Mouse (Mus musculus) heart, embryonic 14.5 days (tissue): ENCODE measurements around the gene Vps72. TPM values are rescaled to one million over a fixed set of nuclear protein-coding genes. Genes with fewer than 3 reads are reported as not detected.

Experiments used
- ATAC-seq: fragments of 200-750 bp; cut with Nextera tagmentation; 2 replicates; pipeline ENCODE4 v1.8.0; 2017; ENCODE audit warnings: low read depth, moderate TSS enrichment; ENCODE audit not compliant: insufficient number of reproducible peaks, insufficient read depth, low FRiP score
- H3K27ac ChIP-seq, 2 experiments: fragments of 200-500 bp in 1 of 2; fragments of 300-500 bp in 1 of 2; sonication (generic) in 1 of 2; replicated peaks in 1 of 2; 2 replicates each; pipeline ENCODE4 v1.5.1; 2012 to 2014; ENCODE audit warnings: low read depth in 2 of 2, low read length in 2 of 2, control low read depth in 1 of 2, mild to moderate bottlenecking in 1 of 2, mixed read lengths in 1 of 2; ENCODE audit not compliant: control insufficient read depth in 1 of 2, insufficient read depth in 1 of 2
- H3K27me3 ChIP-seq: fragments of 300-500 bp; sonication (generic); 2 replicates; pipeline ENCODE4 v1.6.1; 2014; ENCODE audit warnings: mild to moderate bottlenecking, low read length, control low read depth; ENCODE audit not compliant: control insufficient read depth, insufficient read depth
- H3K36me3 ChIP-seq: fragments of 300-500 bp; sonication (generic); 2 replicates; pipeline ENCODE4 v1.6.1; 2014; ENCODE audit warnings: mild to moderate bottlenecking, control low read depth, low read length, mixed read lengths; ENCODE audit not compliant: control insufficient read depth, insufficient read depth
- H3K4me1 ChIP-seq, 2 experiments: fragments of 200-500 bp in 1 of 2; fragments of 300-500 bp in 1 of 2; sonication (generic) in 1 of 2; 2 replicates each; pipeline ENCODE4 v1.6.1; 2012 to 2014; ENCODE audit warnings: low read length in 2 of 2, control low read depth in 1 of 2, mixed read lengths in 1 of 2; ENCODE audit not compliant: control insufficient read depth in 2 of 2, insufficient read depth in 2 of 2
- H3K4me2 ChIP-seq: fragments of 300-500 bp; sonication (generic); 2 replicates; pipeline ENCODE4 v1.6.1; 2014; ENCODE audit warnings: mild to moderate bottlenecking, low read length
- H3K4me3 ChIP-seq, 2 experiments: fragments of 200-500 bp in 1 of 2; fragments of 300-500 bp in 1 of 2; sonication (generic) in 1 of 2; 2 replicates each; pipeline ENCODE4 v1.5.1; 2012 to 2014; ENCODE audit warnings: low read length in 2 of 2, mild to moderate bottlenecking in 2 of 2, control low read depth in 1 of 2, low read depth in 1 of 2, moderate library complexity in 1 of 2; ENCODE audit not compliant: control insufficient read depth in 1 of 2, insufficient read depth in 1 of 2
- H3K9ac ChIP-seq: fragments of 300-500 bp; sonication (generic); 2 replicates; pipeline ENCODE4 v1.6.1; 2014; ENCODE audit warnings: mild to moderate bottlenecking, low read length
- H3K9me3 ChIP-seq: fragments of 300-500 bp; sonication (generic); 2 replicates; pipeline ENCODE4 v1.6.1; 2016; ENCODE audit warnings: low read length, control low read depth; ENCODE audit not compliant: control insufficient read depth
- WGBS: fragments of 180-500 bp; shearing (Covaris S2); extraction: QIAGEN DNeasy Blood & Tissue Kit; methylation state at CpG from one replicate; pipeline ENCODE4 v1.1.7; 2014; 5-methylcytosine and 5-hydroxymethylcytosine counted together
- polyA plus RNA-seq: library from polyadenylated mRNA; unstranded; fragments of >200 nt; fragmentation: Nextera tagmentation; extraction: Ambion mirVana; gene quantifications from 2 replicates; pipeline ENCODE4 v1.2.1, GENCODE M21; 2014

Gene Vps72
- 87.5 and 95.7 TPM in 2 replicates for polyA plus RNA-seq

DNA sequence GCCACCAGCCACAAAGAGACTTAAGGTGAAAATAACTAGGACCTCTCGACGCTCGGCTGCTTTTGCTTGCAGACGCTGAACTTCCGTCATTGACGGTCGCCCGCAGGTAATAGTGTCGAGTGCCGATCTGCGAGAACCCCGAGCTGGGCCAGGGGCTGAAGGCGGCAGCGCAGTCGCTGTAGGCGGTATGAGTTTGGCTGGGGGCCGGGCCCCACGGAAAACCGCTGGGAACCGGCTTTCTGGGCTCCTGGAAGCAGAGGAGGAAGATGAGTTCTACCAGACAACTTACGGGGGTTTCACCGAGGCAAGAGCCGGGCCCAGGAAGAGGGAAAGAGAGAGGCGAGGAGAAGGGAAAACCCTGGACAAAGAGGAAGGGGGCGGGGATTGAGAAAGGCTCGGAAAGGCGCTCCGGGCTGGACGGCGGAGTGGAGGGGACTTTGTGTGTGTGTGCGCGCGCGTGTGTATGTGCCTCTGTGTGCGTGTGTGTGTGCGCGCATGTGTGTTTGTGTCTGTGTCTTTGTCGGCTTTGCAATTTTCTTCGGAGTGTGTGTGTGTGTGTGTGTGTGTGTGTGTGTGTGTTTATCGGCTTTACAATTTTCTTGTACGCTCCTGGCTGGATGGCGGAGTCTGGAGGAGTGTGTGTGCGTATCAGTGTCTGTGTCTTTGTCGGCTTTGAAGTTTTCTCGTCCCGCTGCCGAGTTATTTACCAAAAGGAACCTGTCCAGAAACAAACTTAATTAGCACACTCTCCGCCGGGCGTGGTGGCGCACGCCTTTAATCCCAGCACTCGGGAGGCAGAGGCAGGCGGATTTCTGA, at the start of gene Vps72:
Gene Vps72, plus strand, starts transcription at position 112 of the 816 bp plus-strand sequence.
- Histone ChIP-seq H3K4me3 (peak within 1 kb of the TSS; percentile 81 to 97), H3K27ac (peak within 1 kb of the TSS; percentile 98 to 99), H3K9ac (peak within 1 kb of the TSS; percentile 89), H3K4me1 (peaks cover 2 to 8% of the 10 kb centered on the region in 2 experiments), H3K36me3 (peaks cover 21% of the 10 kb centered on the region), H3K4me2 (peak within 1 kb of the TSS; percentile 57), H3K9me3 (no peaks in the 10 kb centered on the region), H3K27me3 (no peaks in the 10 kb centered on the region)
- under 1% methylated on average over 54 of the region's 54 CpGs for WGBS
- ATAC-seq: peak; percentile 69

DNA sequence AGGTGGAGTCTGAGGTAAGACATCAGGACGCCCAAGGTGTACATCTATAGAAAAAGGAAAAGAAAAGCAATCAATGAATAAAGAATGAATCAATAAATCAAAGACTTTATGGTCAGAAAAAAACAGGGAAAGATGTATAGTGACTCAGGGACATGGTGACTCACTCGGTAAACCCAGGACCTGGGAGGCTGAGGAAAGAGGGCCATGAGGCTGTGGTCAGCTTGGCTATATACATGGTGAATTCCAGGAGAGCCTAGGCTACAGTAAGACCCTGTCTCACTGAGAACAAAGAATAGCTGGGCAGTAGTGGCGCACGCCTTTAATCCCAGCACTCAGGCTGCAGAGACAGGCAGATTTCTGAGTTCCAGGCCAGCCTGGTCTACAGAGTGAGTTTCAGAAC, 47.1 kb upstream of the Vps72 start:
- no peaks in the 10 kb centered on the region; a peak in 1 of 4 replicates for H3K4me1 ChIP-seq
- no peak overlapping the region for H3K4me3 ChIP-seq
- WGBS: 83% methylated on average over 4 of the region's 4 CpGs
- no peak overlapping the region for H3K27ac ChIP-seq
- no peaks in the 10 kb centered on the region for H3K9me3 ChIP-seq
- H3K9ac ChIP-seq: no peak overlapping the region
- H3K36me3 ChIP-seq: peaks cover 99% of the 10 kb centered on the region
- no peak for ATAC-seq
- H3K27me3 ChIP-seq: no peaks in the 10 kb centered on the region
- H3K4me2 ChIP-seq: no peak overlapping the region

DNA sequence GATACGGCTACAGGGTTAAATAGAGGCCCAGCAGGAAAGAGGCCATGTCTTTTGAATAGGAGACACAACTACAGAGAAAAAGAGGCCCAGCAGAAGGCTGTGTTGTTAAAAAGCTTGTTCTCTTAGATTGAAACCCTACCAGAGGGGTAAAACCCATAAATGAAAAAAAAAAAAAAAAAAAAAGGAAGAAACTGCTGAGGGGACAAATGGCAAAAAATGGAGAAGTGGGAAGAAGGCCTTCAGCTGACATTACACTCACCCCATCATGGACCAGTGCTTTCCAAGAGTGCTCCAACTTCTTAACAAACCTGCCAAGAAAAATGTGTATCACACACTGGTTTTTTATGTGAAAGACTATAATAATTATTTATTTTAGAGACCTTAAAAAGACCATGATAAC, 45.3 kb upstream of the Vps72 start:
- peaks cover 99% of the 10 kb centered on the region for H3K36me3 ChIP-seq
- no peak overlapping the region for H3K4me3 ChIP-seq
- ATAC-seq: no peak
- H3K9ac ChIP-seq: no peak overlapping the region
- no peaks in the 10 kb centered on the region; a peak in 1 of 4 replicates for H3K4me1 ChIP-seq
- WGBS: 73% methylated on average over 1 of the region's 1 CpGs
- no peaks in the 10 kb centered on the region for H3K27me3 ChIP-seq
- no peak overlapping the region for H3K4me2 ChIP-seq
- H3K27ac ChIP-seq: no peak overlapping the region
- H3K9me3 ChIP-seq: no peaks in the 10 kb centered on the region

DNA sequence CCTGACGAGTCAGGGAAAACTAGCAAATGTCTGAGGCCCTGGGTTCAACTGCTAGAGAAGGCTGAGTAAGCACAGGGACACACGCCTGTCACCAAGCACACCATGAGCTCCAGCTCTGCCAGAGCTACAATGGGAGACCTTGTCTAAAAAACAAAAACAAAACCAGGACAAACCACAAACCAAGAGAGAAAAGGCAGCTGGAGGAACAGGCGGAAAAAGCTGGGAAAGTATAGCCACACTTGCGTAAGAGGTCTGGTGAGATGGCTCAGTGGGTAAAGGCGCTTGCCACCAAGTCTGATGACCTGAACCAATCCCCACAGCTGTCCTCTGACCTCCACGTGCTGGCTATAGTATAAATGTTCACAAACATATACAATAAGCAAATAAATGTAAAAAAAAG, 44.7 kb upstream of the Vps72 start:
- no peak for ATAC-seq
- Histone ChIP-seq H3K4me1 (no peaks in the 10 kb centered on the region; a peak in 1 of 4 replicates), H3K4me2 (no peak overlapping the region), H3K4me3 (no peak overlapping the region), H3K9me3 (no peaks in the 10 kb centered on the region), H3K36me3 (peaks cover 99% of the 10 kb centered on the region), H3K27ac (no peak overlapping the region; a peak in 1 of 4 replicates), H3K27me3 (no peaks in the 10 kb centered on the region), H3K9ac (no peak overlapping the region)
- WGBS: 83% methylated on average over 6 of the region's 6 CpGs

DNA sequence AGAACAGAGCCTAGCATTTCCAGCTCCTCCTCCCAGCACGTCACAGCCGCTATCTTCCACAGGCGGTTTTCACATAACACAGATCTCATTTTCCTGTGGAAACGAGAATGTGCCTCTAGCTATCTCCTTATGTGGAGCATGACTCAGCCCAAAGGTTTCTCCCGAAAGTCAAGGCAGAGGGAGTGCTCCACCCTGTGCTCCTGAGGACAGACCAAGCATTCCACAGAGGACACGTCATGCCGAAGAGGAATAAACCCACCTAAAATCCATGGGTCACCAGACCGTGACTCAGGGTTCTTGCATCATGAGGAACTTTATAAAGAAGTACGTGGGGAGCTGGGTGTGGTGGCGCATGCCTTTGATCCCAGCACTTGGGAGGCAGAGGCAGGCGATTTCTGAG, 44.3 kb upstream of the Vps72 start:
- Histone ChIP-seq H3K4me1 (no peaks in the 10 kb centered on the region; a peak in 1 of 4 replicates), H3K4me2 (no peak overlapping the region), H3K27ac (no peak overlapping the region), H3K27me3 (no peaks in the 10 kb centered on the region), H3K36me3 (peaks cover 99% of the 10 kb centered on the region), H3K9me3 (no peaks in the 10 kb centered on the region), H3K9ac (no peak overlapping the region), H3K4me3 (no peak overlapping the region)
- peak; percentile 58; the same call in 1 of the 2 replicates for ATAC-seq
- 59% methylated on average over 11 of the region's 11 CpGs for WGBS

- H3K4me3 ChIP-seq: no peak overlapping the region
- no peak for ATAC-seq
- H3K9me3 ChIP-seq: no peaks in the 10 kb centered on the region
- H3K4me2 ChIP-seq: no peak overlapping the region
- H3K4me1 ChIP-seq: no peaks in the 10 kb centered on the region; a peak in 1 of 4 replicates
- no peak overlapping the region for H3K9ac ChIP-seq
- H3K27ac ChIP-seq: no peak overlapping the region
- WGBS: 88% methylated on average over 2 of the region's 2 CpGs
- H3K27me3 ChIP-seq: no peaks in the 10 kb centered on the region
- H3K36me3 ChIP-seq: peaks cover 95% of the 10 kb centered on the region
Measured at GRCm38 (mm10) chr3:95071606-95072005, 39.2 kb upstream of the Vps72 start.

DNA sequence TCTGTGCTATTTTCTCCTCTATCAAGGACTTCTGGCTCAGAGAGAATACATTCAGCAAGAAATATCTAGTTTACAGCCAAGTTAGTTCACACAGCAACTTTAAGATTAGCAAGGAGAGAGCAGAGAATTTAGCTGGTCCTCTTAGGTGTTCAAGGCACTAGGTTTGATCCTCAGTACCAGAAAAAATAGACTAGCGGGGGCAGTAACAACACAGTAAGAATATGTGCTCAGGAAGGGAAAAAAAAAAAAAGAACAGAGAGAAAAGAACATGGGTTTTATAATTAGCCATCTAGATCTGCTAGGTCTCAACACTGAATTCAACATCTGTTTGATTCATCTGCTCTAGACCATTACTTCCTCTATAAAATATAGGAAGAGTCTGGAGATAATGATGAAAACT, 22.8 kb upstream of the Vps72 start:
- Histone ChIP-seq H3K9ac (no peak overlapping the region), H3K4me1 (no peaks in the 10 kb centered on the region), H3K27ac (no peak overlapping the region), H3K4me2 (no peak overlapping the region), H3K4me3 (no peak overlapping the region), H3K9me3 (no peaks in the 10 kb centered on the region), H3K36me3 (peaks cover 13% of the 10 kb centered on the region; the same call in 1 of the 2 replicates), H3K27me3 (no peaks in the 10 kb centered on the region)
- WGBS: 93% methylated on average over 1 of the region's 1 CpGs
- ATAC-seq: no peak
